Mouse (Mus musculus) forebrain, postnatal 0 days (tissue): ENCODE measurements around the gene B3gnt2. TPM values are rescaled to one million over a fixed set of nuclear protein-coding genes. Genes with fewer than 3 reads are reported as not detected.

Experiments
- ATAC-seq: fragments of 200-750 bp; cut with Nextera tagmentation; 2 replicates; pipeline ENCODE4 v1.8.0; 2017; ENCODE audit warnings: mild to moderate bottlenecking, moderate library complexity
- DNase-seq: peaks from one replicate; pipeline ENCODE4 v3.0.0-alpha.2; 2015
- H3K27ac ChIP-seq: fragments of 300-500 bp; sonication (generic); 2 replicates; pipeline ENCODE4 v1.5.1; 2014; ENCODE audit warnings: low read depth, mild to moderate bottlenecking, antibody characterized with exemption, low read length, moderate library complexity, mixed read lengths
- H3K27me3 ChIP-seq: fragments of 300-500 bp; sonication (generic); 2 replicates; pipeline ENCODE4 v1.6.1; 2014; ENCODE audit warnings: mild to moderate bottlenecking, low read length, mixed read lengths; ENCODE audit not compliant: insufficient read depth
- H3K36me3 ChIP-seq: fragments of 300-500 bp; sonication (generic); 2 replicates; pipeline ENCODE4 v1.6.1; 2014; ENCODE audit warnings: mild to moderate bottlenecking, moderate library complexity; ENCODE audit not compliant: insufficient read depth
- H3K4me1 ChIP-seq: fragments of 300-500 bp; sonication (generic); 2 replicates; pipeline ENCODE4 v1.6.1; 2014; ENCODE audit warnings: antibody characterized with exemption; ENCODE audit not compliant: insufficient read depth
- H3K4me2 ChIP-seq: fragments of 300-500 bp; sonication (generic); 2 replicates; pipeline ENCODE4 v1.6.1; 2014; ENCODE audit warnings: low read depth, mild to moderate bottlenecking, moderate library complexity
- H3K4me3 ChIP-seq: fragments of 300-500 bp; sonication (generic); 2 replicates; pipeline ENCODE4 v1.5.1; 2014; ENCODE audit warnings: low read depth, low read length, mixed read lengths
- H3K9ac ChIP-seq: fragments of 300-500 bp; sonication (generic); 2 replicates; pipeline ENCODE4 v1.6.1; 2014; ENCODE audit warnings: mild to moderate bottlenecking
- H3K9me3 ChIP-seq: fragments of 300-500 bp; sonication (generic); 2 replicates; pipeline ENCODE4 v1.6.1; 2016; ENCODE audit warnings: low read length
- CTCF ChIP-seq: sonication (generic); IDR thresholded peaks from 2 replicates; pipeline ENCODE4 v1.5.1; 2016; ENCODE audit warnings: antibody characterized with exemption, control low read depth, low read depth
- WGBS: fragments of 180-500 bp; shearing (Covaris S2); extraction: QIAGEN DNeasy Blood & Tissue Kit; methylation state at CpG from one replicate; pipeline ENCODE4 v1.1.7; 2014; 5-methylcytosine and 5-hydroxymethylcytosine counted together
- polyA plus RNA-seq: library from polyadenylated mRNA; unstranded; fragments of >200 nt; fragmentation: Nextera tagmentation; extraction: Ambion mirVana; gene quantifications from 2 replicates; pipeline ENCODE4 v1.2.1, GENCODE M21; 2015
- total RNA-seq: library from RNA; depleted of rRNA; stranded (reverse); fragments of >200 nt; gene quantifications from 2 replicates; pipeline ENCODE4 v1.2.3, GENCODE M21; 2014

B3gnt2 gene
- total and polyA plus RNA-seq, 2 experiments from 2014 or later = 3.0 to 6.7 TPM

DNA sequence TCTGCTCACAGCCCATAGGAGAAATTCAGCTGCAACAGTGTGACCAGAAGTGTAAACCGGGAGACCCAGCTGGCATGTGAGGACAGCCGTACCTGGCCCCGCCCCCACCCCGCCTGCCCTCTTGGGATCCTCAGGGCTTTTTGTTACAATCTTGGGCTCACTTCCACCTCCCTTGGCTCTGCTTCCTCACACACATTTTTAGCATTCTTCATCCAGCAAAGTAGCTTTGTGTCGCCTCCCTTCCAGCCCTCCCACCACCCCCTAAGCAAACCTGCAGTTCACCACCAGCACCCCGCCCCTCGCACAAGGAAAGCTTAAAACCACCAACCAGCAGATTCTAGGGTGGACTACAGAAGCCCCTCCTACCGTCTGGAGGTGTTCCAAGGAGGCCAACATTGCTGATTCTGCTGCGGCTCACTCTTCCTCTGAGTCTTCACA, 60.8 kb downstream of the B3gnt2 start:
- 31% methylated on average over 9 of the region's 9 CpGs for WGBS
- no peak overlapping the region for H3K27ac ChIP-seq
- no peaks in the 10 kb centered on the region for H3K9me3 ChIP-seq
- H3K4me1 ChIP-seq = no peaks in the 10 kb centered on the region
- H3K27me3 ChIP-seq = no peaks in the 10 kb centered on the region
- DNase-seq (no peak), ATAC-seq (no peak)
- H3K4me3 ChIP-seq = no peak overlapping the region
- no peaks in the 10 kb centered on the region for H3K36me3 ChIP-seq
- no peak overlapping the region for H3K9ac ChIP-seq
- no peak overlapping the region for H3K4me2 ChIP-seq
- TF ChIP-seq CTCF = no peak

DNA sequence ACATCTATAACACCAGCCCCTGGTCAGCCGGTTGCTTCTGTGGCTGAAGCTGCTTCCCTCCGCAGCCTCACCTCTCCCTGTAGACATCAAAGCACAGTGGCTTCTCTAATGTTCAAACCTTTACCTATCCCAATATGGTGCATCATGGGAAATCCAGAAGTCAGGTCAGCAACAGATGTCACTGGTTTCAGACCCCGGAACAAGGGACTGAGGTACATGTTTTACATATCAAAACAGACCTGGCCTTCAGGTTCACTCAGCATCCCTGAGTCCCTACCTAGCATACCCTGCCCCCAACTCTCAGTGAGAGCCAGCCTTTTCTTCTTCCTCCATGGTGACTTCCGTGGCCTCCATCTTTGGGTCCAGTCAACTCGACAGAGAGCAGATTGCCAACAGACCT, 61.8 kb downstream of the B3gnt2 start:
- 79% methylated on average over 5 of the region's 5 CpGs for WGBS

DNA sequence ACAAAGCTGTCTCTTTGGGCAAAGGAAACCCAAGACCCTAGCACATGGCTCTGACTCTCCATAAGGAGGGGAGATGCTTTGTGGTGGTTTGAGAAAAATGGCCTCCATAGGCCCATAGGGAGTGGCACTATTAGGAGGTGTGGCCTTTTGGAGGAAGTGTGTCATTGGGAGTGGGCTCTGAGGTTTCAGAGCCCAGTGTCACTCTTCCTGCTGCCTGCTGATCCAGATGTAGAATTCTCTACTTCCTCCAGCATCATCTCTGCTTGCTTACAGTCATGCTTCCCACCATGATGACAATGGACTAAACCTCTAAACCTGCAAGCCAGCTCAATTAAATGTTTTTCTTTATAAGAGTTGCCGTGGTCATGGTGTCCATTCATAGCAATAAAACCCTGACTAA, 66.0 kb downstream of the B3gnt2 start:
- no peak overlapping the region for H3K27ac ChIP-seq
- WGBS = 79% methylated on average over 1 of the region's 1 CpGs
- DNase-seq (no peak), ATAC-seq (no peak)
- no peak for TF ChIP-seq CTCF
- H3K4me1 ChIP-seq = no peaks in the 10 kb centered on the region
- H3K27me3 ChIP-seq = no peaks in the 10 kb centered on the region
- H3K4me2 ChIP-seq = no peak overlapping the region
- H3K9me3 ChIP-seq = no peaks in the 10 kb centered on the region
- no peak overlapping the region for H3K4me3 ChIP-seq
- H3K9ac ChIP-seq = no peak overlapping the region
- no peaks in the 10 kb centered on the region for H3K36me3 ChIP-seq

More for the DNA sequence above, 61.8 kb downstream of the B3gnt2 start:
- Histone ChIP-seq H3K4me1 (no peaks in the 10 kb centered on the region), H3K9ac (no peak overlapping the region), H3K36me3 (no peaks in the 10 kb centered on the region), H3K4me2 (no peak overlapping the region), H3K9me3 (no peaks in the 10 kb centered on the region), H3K4me3 (no peak overlapping the region), H3K27ac (no peak overlapping the region), H3K27me3 (no peaks in the 10 kb centered on the region)
- ATAC-seq = no peak
- no peak for TF ChIP-seq CTCF
- no peak for DNase-seq

DNA sequence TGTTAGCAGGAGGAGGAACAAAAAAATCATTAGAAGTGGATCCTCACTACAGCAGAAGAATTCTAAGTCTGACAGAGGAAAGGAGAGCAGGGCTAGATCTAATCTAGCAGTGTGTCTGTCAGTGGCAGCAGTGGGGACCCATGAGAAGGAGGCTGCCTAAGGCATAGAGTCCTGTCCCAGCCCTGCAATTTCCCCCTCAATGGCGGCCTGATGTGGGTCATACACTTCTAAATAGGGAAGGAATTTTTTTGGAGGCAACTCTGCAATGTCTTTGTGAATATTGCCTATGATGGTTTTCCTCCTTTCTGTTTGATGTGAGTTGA, 66.9 kb downstream of the B3gnt2 start:
- no peak for TF ChIP-seq CTCF
- Histone ChIP-seq H3K27ac (no peak overlapping the region), H3K4me1 (no peaks in the 10 kb centered on the region), H3K9ac (no peak overlapping the region), H3K4me3 (no peak overlapping the region), H3K36me3 (no peaks in the 10 kb centered on the region), H3K27me3 (no peaks in the 10 kb centered on the region), H3K9me3 (no peaks in the 10 kb centered on the region), H3K4me2 (no peak overlapping the region)
- DNase-seq (no peak), ATAC-seq (no peak)
- 95% methylated on average over 1 of the region's 1 CpGs for WGBS

DNA sequence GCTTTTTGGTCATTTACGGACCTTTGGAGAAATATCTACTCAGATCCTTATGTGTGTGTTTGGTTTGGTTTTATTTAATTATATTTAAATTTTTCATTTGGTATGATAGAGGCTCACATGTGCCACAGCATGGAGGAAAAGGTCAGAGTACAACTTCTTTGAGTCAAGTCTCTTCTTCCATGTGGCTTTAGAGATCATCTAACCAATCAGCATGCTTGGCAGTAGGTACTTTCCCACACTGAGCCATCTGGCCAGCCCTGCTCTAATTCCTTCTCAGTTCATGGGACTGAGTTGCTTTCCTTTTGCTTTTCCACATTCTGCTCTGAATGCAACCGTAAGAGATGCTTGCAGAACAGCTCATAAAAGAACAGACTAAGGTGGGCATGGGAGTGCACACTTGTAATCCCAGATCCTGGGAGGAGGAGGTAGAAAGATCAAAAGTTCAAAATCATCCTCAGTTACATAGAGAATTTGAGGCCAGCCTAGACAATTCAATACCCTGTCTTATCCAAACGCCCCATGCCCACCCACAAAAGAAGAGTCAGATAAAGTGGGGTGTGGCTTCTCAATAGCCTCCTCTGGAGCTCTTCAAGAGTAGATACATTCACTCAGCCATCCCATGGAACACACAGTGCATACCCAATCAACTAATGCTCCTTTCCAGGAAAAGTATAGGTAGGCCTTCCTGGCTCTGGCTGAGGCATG, 67.4 kb downstream of the B3gnt2 start:
- Histone ChIP-seq H3K36me3 (no peaks in the 10 kb centered on the region), H3K9ac (no peak overlapping the region), H3K4me2 (no peak overlapping the region), H3K4me1 (no peaks in the 10 kb centered on the region), H3K4me3 (no peak overlapping the region), H3K27ac (no peak overlapping the region), H3K9me3 (no peaks in the 10 kb centered on the region), H3K27me3 (no peaks in the 10 kb centered on the region)
- WGBS = 86% methylated on average over 3 of the region's 3 CpGs
- ATAC-seq (no peak), DNase-seq (no peak)
- no peak for TF ChIP-seq CTCF

DNA sequence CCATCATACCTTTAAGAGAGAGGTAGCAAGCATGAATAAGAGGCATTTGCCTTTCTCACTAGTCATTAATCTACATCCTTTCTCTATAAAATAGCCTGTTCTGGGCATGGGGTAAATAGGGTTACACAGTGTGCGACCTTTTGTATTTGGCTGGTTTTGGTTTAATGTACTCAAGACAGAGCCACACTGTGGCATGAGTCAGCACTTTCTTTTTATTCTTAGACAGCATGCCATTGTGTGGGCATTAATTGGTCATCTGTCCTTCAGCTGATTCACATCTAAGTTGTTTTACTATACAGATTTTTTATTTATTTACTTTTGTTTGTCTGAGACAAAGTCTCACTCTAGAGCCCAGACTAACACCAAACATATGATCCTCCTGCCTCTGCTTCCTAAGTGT, 68.6 kb downstream of the B3gnt2 start:
- WGBS = 100% methylated on average over 1 of the region's 1 CpGs
- H3K4me1 ChIP-seq = no peaks in the 10 kb centered on the region
- no peak for ATAC-seq
- H3K36me3 ChIP-seq = no peaks in the 10 kb centered on the region
- no peak for DNase-seq
- no peaks in the 10 kb centered on the region for H3K27me3 ChIP-seq
- H3K4me2 ChIP-seq = no peak overlapping the region
- H3K4me3 ChIP-seq = no peak overlapping the region
- no peaks in the 10 kb centered on the region for H3K9me3 ChIP-seq
- no peak overlapping the region for H3K9ac ChIP-seq
- H3K27ac ChIP-seq = no peak overlapping the region
- no peak for TF ChIP-seq CTCF

DNA sequence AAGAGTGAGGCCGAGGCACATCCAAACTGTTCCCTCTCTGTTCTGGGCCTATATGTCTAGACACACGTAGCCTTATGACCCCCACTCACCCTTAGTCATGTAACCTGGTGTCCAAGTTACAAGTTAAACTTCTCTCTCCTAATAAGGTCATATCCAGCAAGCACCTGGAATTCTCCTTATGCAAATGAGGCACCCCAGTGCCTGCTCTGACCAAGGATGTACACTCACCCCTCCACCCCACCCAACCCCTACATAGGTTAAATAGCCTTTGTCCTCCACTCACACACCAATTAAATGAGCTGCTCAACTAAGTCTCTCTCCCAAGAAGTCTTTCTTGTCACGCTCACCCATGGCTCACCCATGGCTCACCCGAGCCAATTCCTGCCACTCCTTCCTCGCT, 69.0 kb downstream of the B3gnt2 start:
- H3K36me3 ChIP-seq = no peaks in the 10 kb centered on the region
- no peak overlapping the region for H3K4me2 ChIP-seq
- H3K27ac ChIP-seq = no peak overlapping the region
- WGBS = 81% methylated on average over 5 of the region's 5 CpGs
- ATAC-seq = no peak
- no peak overlapping the region for H3K4me3 ChIP-seq
- no peak for TF ChIP-seq CTCF
- H3K9me3 ChIP-seq = no peaks in the 10 kb centered on the region
- no peak overlapping the region for H3K9ac ChIP-seq
- H3K4me1 ChIP-seq = no peaks in the 10 kb centered on the region
- no peaks in the 10 kb centered on the region for H3K27me3 ChIP-seq
- no peak for DNase-seq
